Mouse (Mus musculus): ENCODE measurements at regions not wholly inside any gene's neighbourhood (a gene's known extent, or its start where the extent isn't known, plus 50 kb on each side); places are given as distances from the start of the nearest gene placed in this dataset.

- no peaks in the 10 kb centered on the region for H3K4me1 ChIP-seq (ENCODE audit: control insufficient read depth, insufficient read depth, low read length)
- H3K4me3 ChIP-seq (ENCODE audit: insufficient read depth, low read length) = no peak overlapping the region
- no peak overlapping the region for H3K27ac ChIP-seq (ENCODE audit: insufficient read depth, low read depth, low read length)
- TF ChIP-seq CTCF (IDR thresholded peaks at IDR 0.05; ENCODE audit: low read depth, low read length) = no peak
- no peak for TF ChIP-seq POLR2A (IDR thresholded peaks at IDR 0.05; ENCODE audit: borderline replicate concordance, low read depth, low read length)
These were observed 198.6 kb upstream of the Six2 start for GRCm38 (mm10) chr17:85886675-85887074.

DNA sequence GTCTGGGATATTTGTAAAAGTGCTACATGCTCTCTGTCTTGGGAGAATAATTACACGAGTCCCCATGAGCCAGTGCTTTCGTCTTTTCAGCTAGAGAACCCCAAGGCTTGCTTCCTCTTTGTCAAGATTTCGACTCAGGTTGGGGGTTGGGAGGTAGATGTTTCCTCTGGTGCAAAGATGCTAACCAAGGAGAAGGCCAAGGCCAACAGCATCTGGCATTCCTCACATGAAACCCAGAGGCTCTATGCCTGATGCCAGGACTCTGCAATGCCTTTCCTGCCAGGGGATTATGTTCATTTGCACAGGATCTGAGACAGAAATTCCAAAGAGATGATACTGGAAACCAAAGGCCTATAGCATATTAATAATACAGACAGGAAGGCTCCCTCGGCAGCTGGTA is 198.2 kb upstream of the Six2 start:
- H3K4me1 ChIP-seq (ENCODE audit: control insufficient read depth, insufficient read depth, low read length) = no peaks in the 10 kb centered on the region
- H3K4me3 ChIP-seq (ENCODE audit: insufficient read depth, low read length) = no peak overlapping the region
- H3K27ac ChIP-seq (ENCODE audit: insufficient read depth, low read depth, low read length) = no peak overlapping the region
- TF ChIP-seq CTCF (IDR thresholded peaks at IDR 0.05; ENCODE audit: low read depth, low read length) (no peak), POLR2A (IDR thresholded peaks at IDR 0.05; ENCODE audit: borderline replicate concordance, low read depth, low read length) (no peak)

- H3K4me1 ChIP-seq (ENCODE audit: control insufficient read depth, insufficient read depth, low read length) = no peaks in the 10 kb centered on the region
- H3K27ac ChIP-seq (ENCODE audit: insufficient read depth, low read depth, low read length) = no peak overlapping the region
- no peak overlapping the region for H3K4me3 ChIP-seq (ENCODE audit: insufficient read depth, low read length)
- TF ChIP-seq POLR2A (IDR thresholded peaks at IDR 0.05; ENCODE audit: borderline replicate concordance, low read depth, low read length) = no peak
- TF ChIP-seq CTCF (IDR thresholded peaks at IDR 0.05; ENCODE audit: low read depth, low read length) = no peak
These were observed 193.6 kb upstream of the Six2 start for GRCm38 (mm10) chr17:85881636-85882170.

DNA sequence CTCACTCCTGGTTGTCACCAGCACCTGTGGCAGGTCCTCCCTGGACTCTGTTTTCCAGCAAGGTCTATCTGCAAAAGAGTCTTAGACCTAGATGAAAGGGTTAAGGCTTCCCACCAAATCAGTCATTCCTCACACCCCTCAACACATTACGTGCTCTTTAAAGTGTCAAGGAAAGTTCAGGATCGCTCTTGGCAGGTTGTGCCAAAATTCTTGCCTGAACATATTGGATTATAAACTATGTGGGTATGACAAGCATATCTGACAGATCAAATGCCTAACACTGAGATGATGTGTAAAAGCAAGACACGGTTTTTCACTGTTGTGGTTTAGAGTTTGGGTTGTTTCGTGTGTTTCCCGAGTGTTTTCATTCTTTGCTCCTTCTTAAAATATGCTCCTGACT is 193.0 kb upstream of the Six2 start:
- H3K4me1 ChIP-seq (ENCODE audit: control insufficient read depth, insufficient read depth, low read length) = no peaks in the 10 kb centered on the region
- no peak overlapping the region for H3K4me3 ChIP-seq (ENCODE audit: insufficient read depth, low read length)
- TF ChIP-seq POLR2A (IDR thresholded peaks at IDR 0.05; ENCODE audit: borderline replicate concordance, low read depth, low read length) = no peak
- TF ChIP-seq CTCF (IDR thresholded peaks at IDR 0.05; ENCODE audit: low read depth, low read length) = no peak
- H3K27ac ChIP-seq (ENCODE audit: insufficient read depth, low read depth, low read length) = no peak overlapping the region

- TF ChIP-seq POLR2A (IDR thresholded peaks at IDR 0.05; ENCODE audit: borderline replicate concordance, low read depth, low read length) = no peak
- no peak; the same call in 1 of the 2 replicates for TF ChIP-seq CTCF (IDR thresholded peaks at IDR 0.05; ENCODE audit: low read depth, low read length)
- no peaks in the 10 kb centered on the region for H3K4me1 ChIP-seq (ENCODE audit: control insufficient read depth, insufficient read depth, low read length)
- H3K27ac ChIP-seq (ENCODE audit: insufficient read depth, low read depth, low read length) = no peak overlapping the region
These were observed 189.4 kb upstream of the Six2 start for GRCm38 (mm10) chr17:85877426-85877825.

DNA sequence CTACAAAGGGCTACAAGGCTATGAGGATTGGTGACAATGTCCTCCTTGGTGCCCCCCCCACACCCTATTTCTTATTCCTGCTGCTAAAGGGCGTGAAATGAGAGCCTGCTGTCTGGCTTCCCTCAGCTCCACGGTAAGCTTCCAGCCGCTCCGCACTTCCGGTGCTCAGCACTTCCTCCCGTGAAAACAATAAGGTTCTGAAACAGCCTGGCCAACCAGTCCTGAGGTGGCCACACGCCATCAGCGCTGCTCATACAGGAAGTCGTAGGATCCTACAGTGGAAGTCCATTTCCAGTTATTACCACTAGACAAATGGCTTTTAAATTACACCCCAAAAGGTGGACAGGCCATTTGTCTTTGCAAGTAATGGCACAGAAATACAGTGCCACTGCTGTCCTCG is 188.8 kb upstream of the Six2 start:
- no peaks in the 10 kb centered on the region for H3K4me1 ChIP-seq (ENCODE audit: control insufficient read depth, insufficient read depth, low read length)
- H3K4me3 ChIP-seq (ENCODE audit: insufficient read depth, low read length) = no peak overlapping the region
- no peak overlapping the region for H3K27ac ChIP-seq (ENCODE audit: insufficient read depth, low read depth, low read length)
- TF ChIP-seq POLR2A (IDR thresholded peaks at IDR 0.05; ENCODE audit: borderline replicate concordance, low read depth, low read length) (no peak), CTCF (IDR thresholded peaks at IDR 0.05; ENCODE audit: low read depth, low read length) (no peak)

More at GRCm38 (mm10) chr17:85877426-85877825, 189.4 kb upstream of the Six2 start:
- no peak overlapping the region for H3K4me3 ChIP-seq (ENCODE audit: insufficient read depth, low read length)

DNA sequence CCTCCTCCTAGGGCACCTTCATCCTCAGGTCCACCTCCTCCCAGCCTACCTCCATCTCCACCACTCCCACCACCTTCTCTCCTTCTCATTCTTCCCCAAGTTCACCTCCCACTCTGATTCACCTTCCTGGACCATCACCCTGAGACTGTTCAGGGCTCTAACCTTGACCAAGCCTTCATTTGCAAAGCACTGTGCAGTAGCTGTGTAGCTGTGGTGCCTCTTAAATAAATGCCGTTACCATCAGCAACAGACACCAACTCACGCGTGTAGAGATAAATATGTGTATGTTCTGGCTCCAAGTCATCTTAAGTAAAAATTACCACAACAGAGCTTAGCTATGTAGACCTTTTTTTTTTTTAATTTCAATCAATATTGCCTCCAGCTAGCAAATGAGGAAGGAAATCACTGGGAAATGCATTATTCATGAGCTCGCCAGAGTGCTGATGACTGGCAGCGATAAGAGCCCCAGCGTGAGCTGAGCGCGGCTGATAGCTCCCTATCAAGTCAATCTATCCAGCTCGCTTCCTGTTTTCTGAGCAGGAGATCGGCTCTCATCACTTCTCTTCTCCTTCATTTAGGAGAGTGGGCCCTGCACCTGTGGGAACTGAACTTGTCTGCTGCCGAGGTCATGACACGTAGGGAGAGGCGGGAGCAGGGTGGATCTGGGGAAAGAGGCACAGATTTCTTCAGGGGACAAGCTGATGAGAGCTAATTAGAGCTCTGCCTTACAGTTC is 185.9 kb upstream of the Six2 start:
- Histone ChIP-seq H3K4me3 (ENCODE audit: insufficient read depth, low read length) (no peak overlapping the region), H3K27ac (ENCODE audit: insufficient read depth, low read depth, low read length) (no peak overlapping the region), H3K4me1 (ENCODE audit: control insufficient read depth, insufficient read depth, low read length) (no peaks in the 10 kb centered on the region)
- TF ChIP-seq CTCF (IDR thresholded peaks at IDR 0.05; ENCODE audit: low read depth, low read length) (no peak), POLR2A (IDR thresholded peaks at IDR 0.05; ENCODE audit: borderline replicate concordance, low read depth, low read length) (no peak)

DNA sequence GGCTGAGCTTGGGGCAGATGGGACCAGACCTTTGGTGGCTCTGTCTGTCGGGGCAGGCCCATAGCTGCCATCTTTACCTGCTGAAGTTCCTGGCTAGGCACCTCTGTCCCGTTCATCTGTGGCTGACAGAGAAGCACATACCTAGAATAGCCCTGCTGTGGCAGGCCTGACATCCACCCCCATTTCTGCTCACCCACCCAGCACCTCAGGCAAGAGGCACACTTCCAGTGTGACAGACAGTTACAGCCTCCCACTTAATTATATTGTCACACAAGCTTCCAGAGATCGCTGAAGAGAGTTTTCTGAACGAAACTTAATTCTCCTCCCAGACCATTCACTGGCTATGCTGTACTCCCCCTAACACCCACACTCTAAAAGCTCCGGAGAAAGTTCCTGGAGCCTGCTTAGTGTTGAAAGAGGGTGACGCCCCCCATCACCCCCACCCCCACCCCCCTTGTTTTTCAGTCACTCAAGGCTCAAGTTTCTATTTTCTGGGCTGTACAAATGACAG is 184.9 kb upstream of the Six2 start:
- TF ChIP-seq CTCF (IDR thresholded peaks at IDR 0.05; ENCODE audit: low read depth, low read length) = no peak
- no peak for TF ChIP-seq POLR2A (IDR thresholded peaks at IDR 0.05; ENCODE audit: borderline replicate concordance, low read depth, low read length)
- Histone ChIP-seq H3K4me1 (ENCODE audit: control insufficient read depth, insufficient read depth, low read length) (no peaks in the 10 kb centered on the region), H3K4me3 (ENCODE audit: insufficient read depth, low read length) (no peak overlapping the region), H3K27ac (ENCODE audit: insufficient read depth, low read depth, low read length) (no peak overlapping the region)

- no peaks in the 10 kb centered on the region for H3K4me1 ChIP-seq (ENCODE audit: control insufficient read depth, insufficient read depth, low read length)
- H3K27ac ChIP-seq (ENCODE audit: insufficient read depth, low read depth, low read length) = no peak overlapping the region
- no peak for TF ChIP-seq POLR2A (IDR thresholded peaks at IDR 0.05; ENCODE audit: borderline replicate concordance, low read depth, low read length)
- TF ChIP-seq CTCF (IDR thresholded peaks at IDR 0.05; ENCODE audit: low read depth, low read length) = no peak
- no peak overlapping the region for H3K4me3 ChIP-seq (ENCODE audit: insufficient read depth, low read length)
These were observed 182.3 kb upstream of the Six2 start for GRCm38 (mm10) chr17:85870406-85870805.

- TF ChIP-seq POLR2A (IDR thresholded peaks at IDR 0.05; ENCODE audit: borderline replicate concordance, low read depth, low read length) (no peak), CTCF (IDR thresholded peaks at IDR 0.05; ENCODE audit: low read depth, low read length) (no peak)
- Histone ChIP-seq H3K4me1 (ENCODE audit: control insufficient read depth, insufficient read depth, low read length) (no peaks in the 10 kb centered on the region), H3K4me3 (ENCODE audit: insufficient read depth, low read length) (no peak overlapping the region), H3K27ac (ENCODE audit: insufficient read depth, low read depth, low read length) (no peak overlapping the region)
These were observed 181.1 kb upstream of the Six2 start for GRCm38 (mm10) chr17:85869179-85869578.
